Mouse (Mus musculus) right cerebral cortex, postnatal 25 days (tissue): ENCODE measurements around the gene Txk.
A peak's percentile ranks its signal among the peaks of the same experiment; 100 is the strongest.

Experiments
- DNase-seq: peaks from one replicate; pipeline ENCODE4 v3.0.0; 2022

The Txk gene

DNA sequence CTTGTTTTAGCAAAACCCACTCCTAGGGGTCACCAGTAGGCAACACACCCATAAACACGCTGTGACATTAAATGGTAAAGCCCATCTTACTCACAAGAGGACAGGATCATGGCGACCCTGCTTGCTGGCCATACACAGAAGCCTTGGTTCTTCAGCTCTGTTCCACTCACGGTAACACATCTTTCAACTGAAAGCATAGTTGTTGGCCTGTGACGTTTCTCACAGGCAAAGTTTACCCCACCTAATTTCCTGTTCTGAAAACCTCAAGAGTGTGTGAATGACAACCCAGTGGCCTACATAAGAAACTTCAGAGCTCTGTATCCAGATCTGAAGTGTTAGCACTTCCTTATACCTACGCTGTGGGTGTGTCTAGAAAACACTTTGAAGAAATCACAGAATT is at the start of gene Txk:
TSS of gene Txk (minus strand) at position 193 of the 400 bp plus-strand sequence.
- no peak for DNase-seq

DNA sequence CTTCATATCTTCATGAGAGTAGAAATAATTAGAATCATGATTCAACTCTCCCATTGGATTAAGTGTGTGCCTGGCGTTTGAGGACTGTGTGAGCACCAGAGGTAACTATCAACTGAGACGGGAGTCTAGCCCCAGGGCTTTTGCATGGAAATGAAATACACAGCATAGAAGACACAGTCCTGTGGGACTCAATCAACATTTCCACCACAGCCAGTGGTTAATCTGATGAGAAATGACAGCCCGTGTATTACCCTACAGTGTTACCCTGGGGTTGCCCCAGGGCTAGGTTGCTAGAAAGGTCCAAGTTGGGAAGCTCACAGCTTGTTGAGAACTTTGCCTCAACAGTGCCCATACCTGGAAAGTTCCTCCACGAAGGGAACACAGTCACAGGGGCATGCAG is 46.0 kb upstream of the Txk start:
- DNase-seq = no peak

DNA sequence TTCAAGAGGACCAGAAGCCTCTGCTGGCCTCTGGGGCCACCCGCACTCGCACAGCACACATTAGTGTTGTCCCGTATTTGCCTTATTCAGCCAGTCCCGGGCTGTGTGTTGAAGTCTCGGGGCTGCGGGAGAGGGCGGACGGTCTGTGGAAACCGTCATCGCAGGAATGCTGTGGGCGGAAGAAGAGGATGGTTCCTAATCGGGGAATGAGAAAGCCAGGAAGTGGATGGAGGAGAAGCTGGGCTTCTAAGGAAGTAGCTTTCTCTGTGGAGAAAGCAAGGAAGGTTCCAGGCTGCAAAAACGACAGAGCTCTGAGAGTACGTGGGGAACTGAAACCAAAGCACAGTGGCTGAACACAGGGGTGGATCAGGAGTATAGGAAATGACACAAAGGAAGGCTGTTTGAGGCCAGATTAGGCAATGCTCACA is 43.6 kb upstream of the Txk start:
- no peak for DNase-seq

DNA sequence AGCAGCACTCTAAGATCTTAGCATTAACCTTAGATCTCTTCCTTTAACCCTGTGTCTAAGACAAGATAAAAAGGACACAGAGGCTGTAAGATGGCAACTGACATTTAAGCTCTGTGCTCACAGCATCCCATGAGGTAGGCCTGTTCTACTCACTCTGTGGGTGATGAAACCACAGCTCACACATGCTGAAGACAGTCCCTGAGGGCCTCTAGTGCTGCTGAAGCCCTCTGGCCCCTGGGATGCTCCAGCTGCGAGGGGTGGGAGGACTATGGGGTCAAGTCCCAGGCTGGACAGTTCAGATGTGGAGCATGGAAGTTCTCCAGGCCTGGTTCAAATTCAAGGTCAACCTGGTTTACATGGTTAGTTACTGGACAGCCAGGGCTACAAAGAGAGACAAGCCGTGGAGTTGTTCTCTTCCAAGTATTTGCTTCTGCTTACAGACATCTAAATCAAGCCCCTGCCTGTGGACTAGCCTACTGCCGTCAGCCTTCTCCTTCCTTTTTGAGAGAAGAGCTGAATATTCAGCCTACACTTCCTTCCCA is 40.8 kb upstream of the Txk start:
- no peak for DNase-seq

DNA sequence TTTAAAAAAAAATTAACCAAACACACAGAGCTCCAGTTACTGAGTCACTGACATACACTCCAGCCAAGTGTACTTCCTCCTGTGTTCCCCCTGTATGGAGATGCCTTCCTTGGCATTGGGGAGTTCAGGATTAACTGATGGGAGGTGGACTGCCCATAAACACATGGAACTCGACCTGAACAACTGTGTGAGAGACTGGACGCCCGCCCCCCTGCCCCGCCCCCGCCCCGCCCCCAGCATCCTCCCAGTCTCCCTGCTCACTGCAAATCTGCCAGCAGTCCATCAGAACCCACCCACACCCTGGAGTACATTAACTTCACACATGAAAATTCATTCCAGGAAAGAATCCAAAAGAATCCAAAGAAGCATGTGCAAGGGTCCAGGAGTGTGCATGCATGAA is 39.2 kb upstream of the Txk start:
- DNase-seq = no peak

DNA sequence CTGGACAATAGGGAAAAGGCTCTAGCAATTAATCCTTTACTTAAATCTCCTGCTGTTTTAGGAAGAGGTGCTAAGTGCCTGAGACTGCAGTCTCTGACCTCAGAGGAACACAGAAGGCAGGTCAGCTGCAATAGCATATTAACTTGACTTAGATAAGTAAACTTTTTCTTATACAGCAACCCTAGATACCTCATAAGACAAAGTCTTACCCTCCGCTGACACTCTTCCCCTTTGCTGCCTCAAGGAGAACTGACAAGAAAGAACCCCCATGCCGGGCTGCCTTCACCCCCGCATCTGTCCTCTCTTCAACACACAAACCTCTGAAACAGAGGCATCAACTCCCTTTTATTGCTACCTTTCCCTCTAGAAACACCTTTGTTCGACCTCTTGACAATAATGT is 38.8 kb upstream of the Txk start:
- no peak for DNase-seq

DNA sequence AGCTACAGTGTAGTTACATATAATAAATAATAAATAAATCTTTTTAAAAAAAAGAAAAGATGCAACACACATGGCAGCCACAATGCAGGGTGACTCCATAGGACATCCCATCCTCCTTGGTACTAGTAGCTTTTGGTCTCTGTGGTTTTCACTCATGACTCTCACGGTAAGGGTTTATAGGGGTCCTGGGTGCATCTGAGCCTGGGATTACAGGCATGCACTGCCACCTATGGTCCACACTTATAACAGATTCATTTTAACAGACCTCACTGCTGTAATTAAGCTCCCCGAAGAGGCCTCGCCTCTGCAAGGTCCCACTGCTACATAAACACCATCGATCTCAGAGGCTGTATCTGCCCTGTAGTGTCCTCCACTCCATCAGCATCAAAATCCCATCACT is 32.9 kb upstream of the Txk start:
- no peak for DNase-seq

DNA sequence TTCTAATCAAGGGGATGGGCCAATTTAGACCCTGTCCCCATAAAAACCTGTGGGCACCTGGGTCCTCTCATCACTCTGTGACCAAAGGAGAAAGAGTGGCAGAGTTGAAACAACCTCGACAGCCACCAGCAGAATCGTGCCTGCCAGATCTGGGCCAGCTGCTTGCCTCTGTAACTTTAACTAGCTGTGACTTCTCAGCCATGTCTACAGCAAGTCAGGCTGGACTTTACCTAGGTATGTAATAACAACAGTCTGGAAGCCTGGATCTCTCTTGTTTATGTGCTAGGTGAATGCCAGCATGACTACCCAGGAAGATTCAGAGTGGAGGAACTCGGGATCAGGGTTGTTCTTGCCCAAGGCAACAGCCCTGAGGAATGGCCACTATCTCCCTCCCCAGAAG is 32.1 kb upstream of the Txk start:
- no peak for DNase-seq

DNA sequence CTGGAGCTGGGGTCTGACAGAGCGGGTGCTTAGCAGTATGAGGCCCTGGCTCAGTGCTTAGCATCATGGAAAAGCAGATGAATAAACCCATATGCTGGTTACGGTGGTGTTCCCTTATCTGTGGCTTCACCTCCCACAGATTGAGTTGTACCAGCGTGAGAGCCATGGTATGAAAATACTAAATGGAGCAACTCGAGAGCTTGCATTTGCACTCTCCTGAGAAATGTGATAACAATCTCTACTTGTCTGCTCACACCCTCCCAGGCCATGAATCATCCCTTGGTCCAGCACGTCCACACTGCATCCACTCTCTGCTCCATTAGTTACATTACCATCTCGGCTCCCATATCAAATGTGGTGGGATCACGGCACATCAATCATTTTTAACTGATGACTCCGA is 31.4 kb upstream of the Txk start:
- DNase-seq = no peak

DNA sequence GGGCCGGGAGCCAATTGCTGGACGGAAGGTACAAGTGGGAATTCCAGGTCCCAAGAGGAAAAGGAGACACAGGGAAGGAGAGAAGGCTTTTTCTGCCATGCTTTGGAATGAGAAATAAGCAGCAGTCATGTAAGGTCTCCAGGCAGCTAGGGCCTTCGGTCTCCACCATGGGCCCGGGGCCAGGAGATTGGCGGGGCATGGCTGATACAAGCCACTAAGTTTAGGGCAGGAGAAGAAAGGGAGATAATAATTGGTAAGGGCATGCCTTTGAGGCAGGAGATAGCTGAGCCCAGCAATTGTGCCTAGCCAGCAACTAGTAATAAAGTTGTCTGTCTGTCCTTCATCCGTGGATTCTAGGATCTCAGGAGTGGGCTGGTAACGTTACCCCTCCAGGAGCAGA is 30.5 kb upstream of the Txk start:
- DNase-seq = no peak

DNA sequence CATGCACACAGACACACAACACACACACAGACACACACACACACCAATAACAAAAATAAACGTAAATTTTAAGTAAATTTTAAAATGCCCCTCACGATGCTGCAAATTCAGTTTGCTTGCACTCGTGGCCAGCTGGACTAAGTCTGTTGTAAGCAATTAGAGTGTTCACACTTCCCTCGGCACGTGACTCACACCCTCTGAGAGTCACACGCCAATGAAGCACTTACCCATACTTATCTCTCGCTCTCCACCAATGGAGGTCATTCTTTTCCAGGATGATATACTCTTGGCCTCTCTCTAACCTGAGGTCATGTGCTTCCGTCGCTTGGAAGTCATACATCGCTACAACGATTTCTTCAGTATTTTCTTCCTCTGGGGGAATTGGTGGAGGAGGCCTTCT is 29.2 kb upstream of the Txk start:
- no peak for DNase-seq

DNA sequence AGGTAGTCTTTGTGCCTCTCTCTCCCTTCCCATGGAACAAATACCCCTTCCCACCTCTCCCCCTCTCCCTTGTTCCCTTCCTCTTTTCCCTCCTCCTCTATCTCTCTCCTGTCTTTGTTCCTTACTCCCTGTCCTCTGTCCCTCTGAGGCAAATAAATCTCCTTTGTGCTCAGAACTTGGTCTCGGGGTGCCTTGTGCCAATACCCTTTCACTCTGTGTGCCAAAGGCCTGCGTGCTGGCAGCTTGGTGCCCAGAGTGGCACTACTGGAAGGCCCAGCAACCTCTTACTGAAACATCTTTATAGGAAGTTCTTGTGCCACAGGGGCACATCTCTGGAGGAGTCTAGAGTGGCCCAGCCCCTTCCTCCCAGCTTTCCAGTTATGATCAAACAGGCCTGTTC is 24.0 kb upstream of the Txk start:
- DNase-seq = no peak

DNA sequence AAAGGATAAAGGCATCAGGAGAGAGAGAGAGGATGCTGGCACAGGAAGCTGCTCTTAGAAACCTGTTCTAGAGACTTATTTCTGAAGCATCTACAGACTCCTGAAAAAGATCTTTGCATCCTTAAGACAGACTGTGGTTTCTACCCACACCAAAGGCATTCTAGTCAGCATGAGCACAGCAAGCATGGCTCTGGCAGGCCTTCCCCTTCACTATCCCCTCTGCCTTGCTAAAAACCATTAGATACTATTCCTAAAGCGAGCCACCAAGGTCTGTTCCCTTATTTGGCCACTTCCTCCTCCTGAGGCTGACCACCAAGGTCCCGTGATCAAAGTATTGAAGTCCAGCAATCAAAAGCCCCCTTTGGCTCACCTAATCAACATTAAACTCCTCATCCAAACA is 23.6 kb upstream of the Txk start:
- DNase-seq = no peak

DNA sequence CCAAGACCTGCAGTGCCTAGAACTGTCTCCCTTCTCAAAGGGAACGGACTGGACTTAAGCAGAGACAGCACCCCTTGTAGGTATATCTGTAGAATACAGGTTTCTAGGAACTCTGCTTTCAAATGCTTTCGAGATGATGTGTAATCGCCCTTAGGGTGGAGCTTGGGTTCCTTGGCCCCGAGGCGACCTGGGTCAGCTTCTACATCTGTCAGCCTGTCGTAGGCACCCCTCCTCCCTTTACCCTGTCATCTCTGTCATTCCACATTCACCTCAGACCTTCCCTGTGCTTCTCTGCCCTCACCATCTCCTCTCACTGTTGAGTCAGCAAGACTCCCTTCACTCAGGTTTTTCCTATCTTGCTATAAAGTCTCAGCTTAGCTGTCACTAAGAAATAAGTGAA is 17.3 kb upstream of the Txk start:
- DNase-seq = no peak

DNA sequence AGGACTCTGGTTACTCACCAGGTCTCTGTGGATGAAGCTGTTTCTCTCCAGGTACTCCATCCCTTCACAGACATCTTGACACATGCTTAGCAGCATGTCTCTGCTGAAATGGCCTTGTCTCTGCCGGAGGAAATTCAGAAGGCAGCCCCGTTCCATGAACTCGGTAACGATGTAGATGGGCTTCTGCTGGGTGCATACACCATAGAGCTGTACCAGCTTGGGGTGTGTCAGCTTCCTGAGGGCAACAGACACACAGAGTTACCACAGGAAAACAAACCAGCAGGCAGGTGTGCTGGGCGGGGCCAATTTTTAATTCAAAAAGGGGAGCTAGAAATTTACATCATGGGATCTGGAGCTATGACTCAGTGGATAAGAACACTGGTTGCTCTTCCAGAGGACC is 11.0 kb upstream of the Txk start:
- no peak for DNase-seq

DNA sequence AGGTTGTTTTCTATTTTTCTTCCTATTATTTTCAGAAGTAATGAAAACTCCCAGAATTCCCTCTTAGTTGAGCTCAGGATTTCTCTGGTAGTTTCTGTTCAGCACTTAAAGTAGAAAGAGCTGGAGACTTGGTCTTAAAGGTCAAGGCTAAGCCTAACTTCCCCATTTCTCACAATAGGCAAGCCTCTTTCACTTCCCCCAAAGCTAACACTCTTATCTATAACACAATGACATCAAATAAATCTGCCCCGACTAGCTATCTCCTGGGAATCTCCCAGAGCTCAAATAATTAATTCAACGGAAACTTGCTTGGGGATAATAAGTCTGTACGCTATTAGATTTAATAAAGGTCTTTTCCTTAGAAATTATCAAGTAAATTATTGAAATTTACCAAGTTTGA is 10.4 kb upstream of the Txk start:
- DNase-seq = no peak

DNA sequence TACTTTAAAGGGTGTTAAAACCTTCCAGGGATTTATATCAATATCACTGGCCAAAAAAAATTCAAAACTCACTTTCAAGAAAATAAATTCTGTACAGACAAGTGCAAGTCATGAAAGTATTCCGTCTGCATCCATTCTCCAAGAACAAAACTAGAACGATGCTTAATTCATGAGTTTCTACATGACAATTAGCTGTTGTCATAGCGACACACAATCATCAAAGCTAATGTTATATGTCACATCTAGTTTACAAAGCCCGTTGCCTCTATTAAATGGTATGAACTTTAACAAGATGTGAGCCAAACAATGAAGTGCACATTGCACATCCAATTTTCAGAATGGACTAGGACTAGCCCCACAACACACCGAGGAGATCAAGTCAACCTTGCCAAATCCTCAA is 9.2 kb upstream of the Txk start:
- DNase-seq = no peak

DNA sequence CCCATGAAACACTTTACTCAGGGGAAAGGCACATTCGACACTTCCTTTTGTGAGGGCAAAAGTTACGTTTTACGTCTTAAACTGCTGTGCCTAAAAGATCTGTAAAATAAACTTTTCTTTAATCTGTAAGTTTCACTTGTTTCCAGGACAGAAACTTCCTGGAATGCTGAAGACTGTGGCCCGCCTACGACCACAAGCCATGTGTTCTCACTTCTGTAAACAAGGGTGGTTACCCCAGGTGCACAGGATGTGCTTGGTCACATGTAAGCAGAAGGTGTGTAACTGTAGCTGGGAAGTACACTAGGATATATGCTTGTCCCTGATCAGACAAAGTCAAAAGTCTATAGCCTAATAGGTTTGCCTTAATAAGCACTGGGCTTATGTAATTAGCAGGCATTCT is 8.7 kb upstream of the Txk start:
- no peak for DNase-seq

DNA sequence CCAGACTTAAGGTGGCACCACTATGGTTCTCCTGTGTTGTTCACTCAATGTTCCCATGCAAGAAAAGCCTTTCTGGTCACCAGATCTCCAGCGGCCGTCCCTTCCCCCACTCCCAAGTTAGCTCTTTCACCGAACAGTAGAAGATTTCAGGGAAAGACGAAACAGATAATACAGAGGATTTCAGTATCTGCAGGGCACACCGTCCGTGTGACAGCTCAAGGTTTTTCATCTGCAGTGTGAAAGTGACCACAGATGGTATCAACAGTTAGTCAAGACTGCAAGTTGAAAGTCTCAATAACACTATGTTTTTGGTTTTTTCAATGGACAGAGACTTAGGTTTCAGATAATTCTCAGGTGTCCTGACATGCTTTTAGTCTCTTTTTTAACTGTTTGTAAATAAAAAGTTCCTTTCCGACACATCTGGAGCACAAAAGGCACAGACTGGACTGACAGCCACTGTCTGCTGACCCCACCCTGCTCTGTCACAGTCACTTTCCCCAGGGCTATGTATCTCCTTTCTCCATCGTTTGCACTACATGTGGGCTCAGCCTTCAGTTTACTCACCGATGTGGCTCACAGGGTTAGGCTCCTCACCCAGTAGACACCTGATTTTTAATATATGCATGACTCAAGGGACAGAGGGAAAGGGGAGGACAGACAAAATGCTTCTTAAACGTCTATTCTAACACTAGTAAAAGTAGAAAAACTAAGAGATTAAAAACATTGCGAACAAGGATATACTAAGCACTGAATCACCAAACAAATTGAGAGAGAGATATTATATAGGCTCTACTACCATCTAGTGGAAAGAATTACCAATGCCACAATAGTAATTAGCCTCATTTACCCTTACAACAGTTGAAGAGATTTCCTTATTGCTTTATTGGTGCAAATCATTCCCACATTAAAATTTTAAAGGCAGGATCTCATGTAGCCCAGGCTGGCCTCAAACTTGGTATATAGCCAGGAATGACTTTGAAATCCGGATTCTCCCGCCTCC is 6.6 kb upstream of the Txk start:
- DNase-seq = no peak

DNA sequence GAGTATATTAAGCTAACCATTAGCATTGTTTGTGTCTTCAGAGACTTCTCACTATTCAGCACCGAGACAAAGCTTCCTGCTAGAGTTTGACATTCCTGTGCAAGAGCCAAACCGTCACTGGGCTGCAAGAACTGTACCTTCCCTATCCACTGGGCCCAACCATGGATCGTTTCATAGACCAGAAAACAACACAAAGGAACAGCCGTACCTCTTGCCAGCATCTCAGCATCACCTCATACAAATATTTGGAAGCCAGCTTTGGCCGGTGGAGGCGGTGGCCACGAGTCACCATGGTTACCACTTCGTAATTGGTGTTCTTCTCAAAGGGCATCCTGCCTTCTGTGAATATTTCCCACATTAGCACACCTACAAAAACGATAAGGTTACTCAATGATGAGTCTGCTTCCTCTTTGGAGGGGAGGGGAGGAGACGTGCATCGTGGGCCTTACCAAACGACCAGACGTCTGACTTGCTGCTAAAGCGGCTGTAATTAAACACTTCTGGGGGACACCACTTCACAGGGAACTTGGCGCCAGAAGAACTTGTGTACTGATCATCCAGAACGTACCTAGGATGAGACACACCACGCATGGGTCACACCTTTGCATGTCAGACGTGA is 4.7 kb upstream of the Txk start:
- DNase-seq = no peak

DNA sequence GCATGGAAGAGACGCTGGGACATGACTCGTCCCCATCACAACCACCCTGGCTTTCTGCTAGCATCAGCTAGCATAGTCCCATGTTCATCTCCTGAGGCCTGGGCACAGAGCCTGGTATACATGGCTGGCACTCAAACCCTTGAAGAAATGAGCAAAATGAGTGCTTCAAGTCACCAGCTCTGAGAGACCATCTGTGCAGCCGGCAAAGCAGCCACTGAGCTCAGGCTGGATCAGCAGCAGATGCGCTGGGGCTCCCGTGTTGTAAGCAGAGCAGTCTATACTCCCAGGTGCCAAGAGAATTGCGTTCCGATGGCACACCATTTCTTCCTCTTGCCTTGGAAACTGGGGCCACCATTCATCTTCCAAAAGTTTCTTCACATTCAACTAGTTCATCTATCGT is 3.4 kb upstream of the Txk start:
- DNase-seq = peak; percentile 68

DNA sequence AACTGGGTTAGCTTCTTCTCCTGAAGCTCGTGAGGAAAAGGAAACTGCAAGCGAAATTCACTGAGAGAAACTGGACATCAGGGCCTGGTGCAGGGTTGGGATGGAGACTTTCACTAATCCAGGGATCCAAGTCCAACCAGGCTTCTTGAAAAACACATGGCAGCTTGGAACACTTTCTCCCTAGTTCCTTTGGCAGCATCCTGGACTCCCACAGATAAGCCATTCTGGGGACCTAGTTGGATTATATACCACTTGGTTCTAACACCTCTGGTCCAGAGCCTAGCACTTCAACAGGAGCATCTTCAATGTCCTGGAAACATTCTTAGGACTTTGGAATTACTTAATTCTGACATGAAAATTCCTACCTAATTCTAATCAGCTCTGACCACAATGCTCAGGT is 2.5 kb upstream of the Txk start:
- no peak for DNase-seq

DNA sequence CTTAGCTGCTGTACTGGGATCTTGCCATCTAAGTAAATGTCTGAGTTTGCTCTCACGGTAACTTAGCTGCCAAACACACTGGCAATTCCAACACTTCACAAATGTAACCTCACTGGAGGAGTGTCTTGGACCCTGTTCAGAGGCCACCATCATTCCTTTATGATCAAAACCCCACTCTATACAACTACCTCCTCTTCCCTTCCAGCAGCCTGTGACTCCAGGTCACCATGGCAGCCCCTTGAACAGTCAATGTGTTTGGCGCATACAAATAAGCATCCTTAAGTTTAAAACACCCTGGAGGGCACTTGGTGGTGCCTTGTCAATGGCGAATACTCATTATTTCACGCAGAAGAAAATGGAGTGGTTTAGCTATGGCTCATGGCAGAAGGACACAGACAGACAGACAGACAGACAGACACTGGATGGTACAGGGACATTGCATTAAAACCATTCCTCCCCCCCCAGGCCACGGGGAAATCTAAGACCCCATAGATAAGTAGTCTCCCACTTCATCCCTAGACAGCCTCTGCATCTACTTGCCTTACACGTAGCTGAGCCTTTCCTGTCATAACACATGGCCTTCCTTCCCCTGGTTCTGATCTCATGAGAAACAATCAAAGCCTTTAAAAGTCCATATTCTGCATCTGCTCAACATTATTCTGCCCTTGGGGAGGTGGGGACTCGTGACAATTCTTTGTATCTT is 1.4 kb downstream of the Txk start:
- DNase-seq = no peak

DNA sequence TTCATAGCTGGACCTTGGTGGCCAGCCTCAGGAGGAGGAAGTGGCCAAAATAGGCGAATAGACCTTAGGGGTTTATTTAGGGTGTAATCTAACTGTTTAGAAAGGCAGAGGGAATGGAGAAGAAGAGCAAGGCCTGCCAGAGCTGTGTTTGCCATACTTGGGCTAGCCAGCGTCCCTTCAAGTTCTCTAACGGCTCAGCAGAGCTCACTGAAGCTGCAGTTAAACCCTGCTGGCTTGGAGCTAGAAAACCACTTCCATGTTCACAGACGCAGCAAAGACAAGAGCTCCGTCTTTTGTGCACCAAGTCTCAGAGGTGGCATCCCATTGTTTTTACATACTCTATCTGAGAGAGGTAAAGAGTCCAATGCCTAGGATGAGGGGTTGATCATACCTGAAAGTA is 2.4 kb downstream of the Txk start:
- no peak for DNase-seq
